Mouse (Mus musculus): ENCODE measurements around the gene Dhdh. TPM values are rescaled to one million over a fixed set of nuclear protein-coding genes. Genes with fewer than 3 reads are reported as not detected.
"Not testable (repeated sequence)": the region's sequence is repeated elsewhere in the genome, so short reads cannot be mapped to it uniquely, and the experiment has no call there.

The Dhdh gene
- polyA plus RNA-seq, 1 experiment from 2014 or later: 6.8 TPM

DNA sequence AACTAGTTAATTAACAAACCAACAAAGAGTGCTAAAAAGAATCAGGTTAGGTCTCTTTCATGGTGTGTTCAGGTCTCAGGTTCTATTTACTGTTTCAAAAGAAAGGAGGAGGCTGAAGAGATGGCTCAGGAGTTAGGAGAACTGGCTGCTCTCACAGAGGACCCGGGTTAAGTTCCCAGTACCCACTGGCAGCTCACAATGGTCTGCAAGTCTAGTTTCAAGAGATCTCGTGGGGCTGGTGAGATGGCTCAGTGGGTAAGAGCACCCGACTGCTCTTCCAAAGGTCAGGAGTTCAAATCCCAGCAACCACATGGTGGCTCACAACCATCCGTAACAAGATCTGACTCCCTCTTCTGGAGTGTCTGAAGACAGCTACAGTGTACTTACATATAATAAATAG, 8.3 kb downstream of the Dhdh start:
- not testable (repeated sequence) for H3K27ac ChIP-seq (replicated peaks); H3K27me3 ChIP-seq (ENCODE audit: low read depth, poor library complexity, severe bottlenecking); H3K36me3 ChIP-seq; H3K4me1 ChIP-seq; DNase-seq (ENCODE audit: low spot score); H3K4me3 ChIP-seq; H3K9me3 ChIP-seq (replicated peaks)
- WGBS: 87% methylated on average over 4 of the region's 4 CpGs

DNA sequence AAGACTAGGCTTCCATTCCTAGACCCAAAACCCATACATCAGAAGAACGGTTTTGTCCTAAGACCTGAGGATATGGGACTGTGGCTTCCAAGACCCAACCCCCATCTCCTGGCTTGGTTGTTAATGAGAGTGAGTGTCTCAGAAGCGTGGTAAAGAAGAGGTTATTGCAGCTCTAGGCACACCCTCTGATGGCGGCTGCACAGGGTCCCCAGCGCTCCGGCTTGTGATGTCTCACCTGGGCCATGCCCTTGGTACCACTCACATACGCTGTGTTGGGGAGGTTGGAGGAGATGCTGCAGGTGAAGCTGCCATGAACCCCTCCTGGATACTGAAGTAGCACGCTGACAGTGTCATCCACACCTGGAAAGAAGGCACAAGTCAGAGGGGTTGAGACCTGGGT, 9.8 kb downstream of the Dhdh start:
- DNase-seq (ENCODE audit: low spot score): no peak
- Histone ChIP-seq H3K27ac (replicated peaks) (no peak overlapping the region), H3K27me3 (ENCODE audit: low read depth, poor library complexity, severe bottlenecking) (no peaks in the 10 kb centered on the region), H3K9me3 (replicated peaks) (no peaks in the 10 kb centered on the region), H3K36me3 (peaks cover 10% of the 10 kb centered on the region), H3K4me1 (no peaks in the 10 kb centered on the region), H3K4me3 (no peak overlapping the region)
- 96% methylated on average over 7 of the region's 7 CpGs for WGBS

- no peaks in the 10 kb centered on the region for H3K9me3 ChIP-seq (replicated peaks)
- H3K27me3 ChIP-seq (ENCODE audit: low read depth, poor library complexity, severe bottlenecking): no peaks in the 10 kb centered on the region
- H3K27ac ChIP-seq (replicated peaks): no peak overlapping the region
- WGBS: 33% methylated on average over 3 of the region's 3 CpGs
- DNase-seq (ENCODE audit: low spot score): peak; percentile 51
- no peaks in the 10 kb centered on the region for H3K4me1 ChIP-seq
- peaks cover 10% of the 10 kb centered on the region for H3K36me3 ChIP-seq
- H3K4me3 ChIP-seq: no peak overlapping the region
Measured at GRCm38 (mm10) chr7:45477003-45477402, 11.6 kb downstream of the Dhdh start.

- no peaks in the 10 kb centered on the region for H3K9me3 ChIP-seq (replicated peaks)
- WGBS: 64% methylated on average over 1 of the region's 1 CpGs
- peaks cover 10% of the 10 kb centered on the region for H3K36me3 ChIP-seq
- H3K4me3 ChIP-seq: no peak overlapping the region
- no peak for DNase-seq (ENCODE audit: low spot score)
- H3K27ac ChIP-seq (replicated peaks): no peak overlapping the region
- H3K27me3 ChIP-seq (ENCODE audit: low read depth, poor library complexity, severe bottlenecking): no peaks in the 10 kb centered on the region
- 0 out of 2 replicates have a peak, but pooled peaks cover 2% of the 10 kb centered on the region for H3K4me1 ChIP-seq
Measured at GRCm38 (mm10) chr7:45476453-45476852, 12.2 kb downstream of the Dhdh start.

GRCm38 (mm10) chr7:45475291-45475969, 13.2 kb downstream of the Dhdh start:
- DNase-seq (ENCODE audit: low spot score): no peak

GRCm38 (mm10) chr7:45470869-45471268, 17.7 kb downstream of the Dhdh start:
- Histone ChIP-seq H3K4me1 (peaks cover 19% of the 10 kb centered on the region), H3K27me3 (ENCODE audit: low read depth, poor library complexity, severe bottlenecking) (no peaks in the 10 kb centered on the region), H3K27ac (replicated peaks) (no peak overlapping the region), H3K4me3 (no peak overlapping the region), H3K9me3 (replicated peaks) (no peaks in the 10 kb centered on the region), H3K36me3 (peaks cover 3% of the 10 kb centered on the region; the same call in 1 of the 2 replicates)
- WGBS: 15% methylated on average over 3 of the region's 3 CpGs
- DNase-seq (ENCODE audit: low spot score): peak; percentile 62

More at GRCm38 (mm10) chr7:45475291-45475969, 13.2 kb downstream of the Dhdh start:
- H3K36me3 ChIP-seq: peaks cover 10% of the 10 kb centered on the region
- H3K27ac ChIP-seq (replicated peaks): no peak overlapping the region
- 0 out of 2 replicates have a peak, but pooled peaks cover 5% of the 10 kb centered on the region for H3K4me1 ChIP-seq
- no peaks in the 10 kb centered on the region for H3K9me3 ChIP-seq (replicated peaks)
- 74% methylated on average over 16 of the region's 16 CpGs for WGBS
- H3K4me3 ChIP-seq: 0 out of 2 replicates have a peak overlapping the region, but pooled peaks have one; percentile 14
- H3K27me3 ChIP-seq (ENCODE audit: low read depth, poor library complexity, severe bottlenecking): no peaks in the 10 kb centered on the region

- Histone ChIP-seq H3K27me3 (ENCODE audit: low read depth, poor library complexity, severe bottlenecking) (no peaks in the 10 kb centered on the region), H3K27ac (replicated peaks) (peak overlapping the region; percentile 94), H3K4me1 (peaks cover 30% of the 10 kb centered on the region), H3K36me3 (peaks cover 35% of the 10 kb centered on the region), H3K4me3 (peak overlapping the region; percentile 90), H3K9me3 (replicated peaks) (no peaks in the 10 kb centered on the region)
- no peak for DNase-seq (ENCODE audit: low spot score)
- whole genome bisulfite sequencing: 32% methylated on average over 7 of the region's 7 CpGs
Measured at GRCm38 (mm10) chr7:45467090-45467670, 21.4 kb downstream of the Dhdh start.

DNA sequence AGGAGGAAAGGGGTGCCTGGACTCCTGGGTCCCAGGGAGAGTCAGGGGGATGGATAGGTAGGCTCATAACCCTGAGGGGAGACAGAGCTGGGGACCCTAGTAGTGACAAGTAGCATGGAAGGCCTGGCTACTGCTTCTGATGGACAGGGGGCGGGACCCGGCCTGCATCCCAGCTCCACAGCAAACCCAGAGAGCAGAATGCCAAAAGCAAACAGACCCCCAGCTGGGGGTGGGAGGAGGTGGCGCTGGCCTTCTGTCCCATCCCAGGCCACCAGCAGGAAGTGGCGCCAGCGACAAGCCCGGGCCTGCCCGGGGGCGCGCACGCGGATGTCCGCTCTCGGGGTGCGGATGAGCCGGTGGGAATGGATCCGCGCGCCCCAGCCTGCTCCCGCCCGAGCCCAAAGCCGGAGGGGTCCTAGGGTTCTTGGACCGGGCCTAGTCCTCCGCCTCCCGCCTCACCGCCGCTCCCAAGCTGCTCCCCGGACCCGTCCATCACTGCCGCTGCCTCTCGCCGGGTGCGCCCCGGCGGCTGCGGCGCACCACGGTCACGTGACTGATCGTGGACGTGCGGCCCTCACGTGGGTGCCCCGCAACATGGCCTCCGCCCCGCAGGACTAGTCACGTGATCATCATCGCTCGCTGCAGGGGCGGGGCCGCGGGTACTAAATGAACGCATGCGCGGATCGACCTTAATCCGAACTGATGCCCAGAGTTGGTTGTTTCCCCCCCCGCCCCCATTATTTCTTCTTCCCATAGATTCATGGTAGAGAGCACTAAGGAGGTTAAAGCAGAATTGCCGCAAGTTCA, 22.1 kb downstream of the Dhdh start, which contains the start of gene Bax:
Gene Bax (minus strand): TSS at position 616 of the 807 bp plus-strand sequence.
- H3K27me3 ChIP-seq (ENCODE audit: low read depth, poor library complexity, severe bottlenecking): no peaks in the 10 kb centered on the region
- peaks cover 42% of the 10 kb centered on the region for H3K36me3 ChIP-seq
- DNase-seq (ENCODE audit: low spot score): peak; percentile 96
- peak within 1 kb of the TSS; percentile 94 for H3K27ac ChIP-seq (replicated peaks)
- H3K4me3 ChIP-seq: peak within 1 kb of the TSS; percentile 90
- H3K4me1 ChIP-seq: peaks cover 34% of the 10 kb centered on the region
- no peaks in the 10 kb centered on the region for H3K9me3 ChIP-seq (replicated peaks)
- WGBS: under 1% methylated on average over 58 of the region's 58 CpGs

GRCm38 (mm10) chr7:45465549-45465948, 23.1 kb downstream of the Dhdh start:
- peak overlapping the region; percentile 90 for H3K4me3 ChIP-seq
- 87% methylated on average over 9 of the region's 9 CpGs for WGBS
- peaks cover 39% of the 10 kb centered on the region for H3K4me1 ChIP-seq
- no peak for DNase-seq (ENCODE audit: low spot score)
- H3K27me3 ChIP-seq (ENCODE audit: low read depth, poor library complexity, severe bottlenecking): no peaks in the 10 kb centered on the region
- H3K27ac ChIP-seq (replicated peaks): peak overlapping the region; percentile 94
- peaks cover 51% of the 10 kb centered on the region for H3K36me3 ChIP-seq
- H3K9me3 ChIP-seq (replicated peaks): no peaks in the 10 kb centered on the region

- peaks cover 44% of the 10 kb centered on the region for H3K4me1 ChIP-seq
- H3K27me3 ChIP-seq (ENCODE audit: low read depth, poor library complexity, severe bottlenecking): no peaks in the 10 kb centered on the region
- H3K9me3 ChIP-seq (replicated peaks): no peaks in the 10 kb centered on the region
- WGBS: 96% methylated on average over 12 of the region's 12 CpGs
- H3K4me3 ChIP-seq: peak overlapping the region; percentile 90
- H3K36me3 ChIP-seq: peaks cover 51% of the 10 kb centered on the region
- H3K27ac ChIP-seq (replicated peaks): no peak overlapping the region
- no peak for DNase-seq (ENCODE audit: low spot score)
Measured at GRCm38 (mm10) chr7:45465112-45465511, 23.5 kb downstream of the Dhdh start.

DNA sequence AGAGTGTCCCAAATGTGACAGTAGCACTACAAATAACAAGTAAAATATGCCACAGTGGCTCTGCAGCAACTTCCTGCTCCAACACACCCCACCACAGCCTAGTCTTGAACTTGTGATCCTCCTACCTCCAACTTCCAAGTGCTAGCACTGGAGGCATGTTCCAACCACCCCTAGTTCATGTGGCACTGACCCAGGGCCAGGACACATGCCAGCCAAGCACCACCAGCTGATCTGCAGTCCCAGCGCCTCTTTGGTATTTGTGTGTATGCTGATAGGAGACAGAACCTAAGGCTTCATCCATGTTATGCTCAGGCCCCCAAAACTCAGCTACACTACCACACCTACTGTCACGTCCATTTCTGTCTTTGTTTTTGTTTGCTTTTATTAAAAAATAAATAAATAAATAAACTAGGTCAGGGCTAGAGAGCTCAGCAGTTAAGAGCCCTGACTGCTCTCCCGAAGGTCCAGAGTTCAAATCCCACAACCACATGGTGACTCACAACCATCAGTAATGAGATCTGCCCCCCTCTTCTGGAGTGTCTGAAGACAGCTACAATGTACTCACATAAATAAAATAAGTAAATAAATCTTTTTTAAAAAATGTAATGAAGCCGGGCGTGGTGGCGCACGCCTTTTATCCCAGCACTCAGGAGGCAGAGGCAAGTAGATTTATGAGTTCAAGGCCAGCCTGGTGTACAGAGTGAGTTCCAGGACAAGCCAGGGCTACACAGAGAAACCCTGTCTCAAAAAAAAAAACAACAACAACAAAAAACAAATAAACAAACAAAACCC, 24.4 kb downstream of the Dhdh start:
- H3K27me3 ChIP-seq (ENCODE audit: low read depth, poor library complexity, severe bottlenecking): no peaks in the 10 kb centered on the region
- 97% methylated on average over 7 of the region's 7 CpGs for WGBS
- no peaks in the 10 kb centered on the region for H3K9me3 ChIP-seq (replicated peaks)
- H3K36me3 ChIP-seq: peaks cover 51% of the 10 kb centered on the region
- peaks cover 47% of the 10 kb centered on the region for H3K4me1 ChIP-seq
- no peak for DNase-seq (ENCODE audit: low spot score)
- no peak overlapping the region for H3K27ac ChIP-seq (replicated peaks)
- H3K4me3 ChIP-seq: no peak overlapping the region

- H3K27me3 ChIP-seq (ENCODE audit: low read depth, poor library complexity, severe bottlenecking); H3K4me3 ChIP-seq; DNase-seq (ENCODE audit: low spot score); H3K9me3 ChIP-seq (replicated peaks); H3K27ac ChIP-seq (replicated peaks): not testable (repeated sequence)
- peaks cover 60% of the 10 kb centered on the region for H3K36me3 ChIP-seq
- H3K4me1 ChIP-seq: peaks cover 56% of the 10 kb centered on the region
- WGBS: 78% methylated on average over 4 of the region's 4 CpGs
Measured at GRCm38 (mm10) chr7:45462868-45463267, 25.7 kb downstream of the Dhdh start.

Data from midbrain, embryonic 10.5 days (tissue).